Mouse (Mus musculus): ENCODE data around the gene Cfap61.

The Cfap61 gene

DNA sequence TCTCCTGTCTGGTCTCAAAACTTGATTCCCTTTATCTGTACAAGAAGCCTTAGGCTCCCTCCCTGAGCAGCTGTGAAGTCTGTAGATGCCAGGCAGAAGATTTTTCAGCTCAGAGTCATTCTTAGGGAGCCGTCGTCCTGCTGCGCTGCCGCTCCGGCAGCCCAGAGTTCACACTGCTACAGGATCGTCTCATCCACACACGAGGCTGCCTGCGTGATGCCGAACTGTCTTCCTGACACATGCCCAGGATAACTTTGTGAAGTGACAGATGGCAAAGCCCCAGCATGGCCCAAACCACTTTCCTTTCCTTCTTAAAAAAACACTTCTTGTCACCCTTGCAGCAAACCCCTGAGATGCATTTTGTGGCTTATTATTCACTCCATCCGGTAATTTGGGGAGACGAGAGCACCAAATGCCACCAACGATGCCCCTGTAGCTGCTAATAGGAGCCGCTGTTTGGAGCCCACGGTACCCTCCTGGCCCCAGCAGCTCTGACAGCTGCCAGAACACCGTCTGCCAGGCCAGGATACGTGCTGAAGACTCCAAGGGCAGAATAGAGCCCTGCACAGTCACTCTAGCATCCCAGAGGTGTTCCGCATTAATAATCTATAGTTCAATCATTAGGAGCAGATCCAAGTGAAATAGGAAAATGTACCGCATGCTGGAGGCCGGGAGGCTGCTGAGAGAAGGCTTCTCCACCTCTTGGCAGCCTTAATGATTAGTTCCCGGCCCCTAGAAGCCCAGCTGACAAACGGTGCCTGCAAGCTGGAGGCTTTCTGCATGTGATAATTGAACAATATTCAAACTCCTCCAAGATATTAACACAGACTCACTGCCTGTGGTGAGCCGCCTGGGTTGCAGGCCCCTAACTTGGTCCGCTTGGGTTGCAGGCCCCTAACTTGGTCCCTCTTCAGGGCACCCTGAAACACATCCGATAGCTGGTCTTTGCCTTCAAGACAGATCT lies 249.5 kb downstream of the Cfap61 start:
- in situ Hi-C loops (cut with MboI; ENCODE audit: low pct_unique_long_range_greater_than_20kb in 1 of 2, low sequenced_read_pairs in 2 of 2, unreplicated experiment in 1 of 2): no loop called here

- in situ Hi-C loops (cut with MboI; ENCODE audit: low pct_unique_long_range_greater_than_20kb in 1 of 2, low sequenced_read_pairs in 2 of 2, unreplicated experiment in 1 of 2): loop anchor here in 1 of 2 experiments (10.0 kb wide), 1 partner anchor 231 kb away; no protein-coding TSS in a partner anchor
Measured at GRCm38 (mm10) chr2:146196126-146196525, 261.5 kb downstream of the Cfap61 start.

GRCm38 (mm10) chr2:146197947-146198346 lies 263.4 kb downstream of the Cfap61 start:
- in situ Hi-C loops (cut with MboI; ENCODE audit: low pct_unique_long_range_greater_than_20kb in 1 of 2, low sequenced_read_pairs in 2 of 2, unreplicated experiment in 1 of 2): loop anchor here in 1 of 2 experiments (10.0 kb wide), 1 partner anchor 233 kb away; no protein-coding TSS in a partner anchor

GRCm38 (mm10) chr2:146210968-146211367 lies 276.4 kb downstream of the Cfap61 start:
- in situ Hi-C loops (cut with MboI; ENCODE audit: low pct_unique_long_range_greater_than_20kb in 1 of 2, low sequenced_read_pairs in 2 of 2, unreplicated experiment in 1 of 2): loop anchor here in 1 of 2 experiments (25.0 kb wide), 2 partner anchors 249 to 976 kb away; partner anchors contain the start of gene Nkx2-2

DNA sequence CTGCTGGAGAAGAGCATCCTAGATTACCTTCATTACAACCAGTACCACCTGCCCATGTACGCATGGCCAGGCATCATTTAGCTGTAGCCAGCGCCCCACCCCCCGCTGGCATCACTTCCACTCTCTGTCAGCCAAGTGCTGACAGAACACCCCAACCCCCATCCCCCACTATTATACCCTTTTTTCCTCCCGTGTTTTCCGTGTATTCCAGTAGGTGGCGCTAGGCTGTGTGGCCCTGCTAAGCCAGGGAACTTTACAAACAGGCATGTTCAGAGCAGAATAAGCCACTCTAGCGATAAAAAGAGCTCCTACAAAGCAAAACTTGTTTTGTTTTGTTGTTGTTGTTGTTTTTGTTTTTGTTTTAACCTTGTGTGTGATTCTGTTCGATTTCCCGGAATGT lies 280.1 kb downstream of the Cfap61 start:
- in situ Hi-C loops (cut with MboI; ENCODE audit: low pct_unique_long_range_greater_than_20kb in 1 of 2, low sequenced_read_pairs in 2 of 2, unreplicated experiment in 1 of 2): loop anchor here in 1 of 2 experiments (25.0 kb wide), 2 partner anchors 252 to 973 kb away; partner anchors contain the start of gene Nkx2-2

DNA sequence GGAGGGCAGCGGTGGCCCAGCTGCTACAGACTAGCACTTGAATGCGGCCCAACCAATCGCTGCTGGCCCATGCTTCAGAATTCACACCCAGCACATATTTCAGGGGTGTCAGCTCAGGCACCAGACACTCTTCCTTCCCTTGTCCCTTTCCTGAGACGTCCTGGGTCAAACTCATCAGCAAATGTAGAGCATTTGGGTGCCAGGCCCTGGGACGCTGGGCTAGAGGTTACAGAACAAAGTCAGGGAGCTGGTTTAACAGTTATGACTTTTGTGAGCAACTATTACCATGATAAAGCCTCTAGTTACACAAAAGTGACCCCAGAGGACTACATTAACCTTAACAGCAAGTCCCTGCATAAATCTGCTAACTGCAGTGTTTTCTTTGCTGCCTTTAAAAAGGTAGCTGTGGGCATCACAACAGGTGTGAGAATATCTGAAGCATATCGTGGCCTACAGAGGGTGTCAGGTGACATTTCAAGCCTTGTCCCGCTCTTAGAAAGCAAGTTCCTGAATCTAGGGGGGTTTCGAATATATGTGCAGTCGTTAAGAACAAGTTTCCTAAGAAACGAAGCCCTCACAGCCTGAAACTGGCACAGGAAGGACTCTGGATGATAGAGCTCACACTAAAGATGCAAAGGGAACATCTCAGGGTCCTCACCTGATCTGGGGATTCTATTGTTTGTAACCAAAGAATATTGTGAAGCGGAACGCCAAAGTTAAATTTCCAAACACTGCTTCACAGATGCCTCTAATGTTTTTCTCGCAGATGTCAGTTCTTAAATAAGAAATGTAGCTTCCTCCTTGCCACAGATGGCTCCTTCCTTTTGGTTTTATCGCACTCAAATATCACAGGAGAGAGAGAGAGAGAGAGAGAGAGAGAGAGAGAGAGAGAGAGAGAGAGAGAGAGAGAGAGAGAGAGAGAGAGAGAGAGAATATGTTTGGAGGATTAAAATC lies 281.8 kb downstream of the Cfap61 start:
- in situ Hi-C loops (cut with MboI; ENCODE audit: low pct_unique_long_range_greater_than_20kb in 1 of 2, low sequenced_read_pairs in 2 of 2, unreplicated experiment in 1 of 2): loop anchor here in 1 of 2 experiments (25.0 kb wide), 2 partner anchors 254 to 971 kb away; partner anchors contain the start of gene Nkx2-2

DNA sequence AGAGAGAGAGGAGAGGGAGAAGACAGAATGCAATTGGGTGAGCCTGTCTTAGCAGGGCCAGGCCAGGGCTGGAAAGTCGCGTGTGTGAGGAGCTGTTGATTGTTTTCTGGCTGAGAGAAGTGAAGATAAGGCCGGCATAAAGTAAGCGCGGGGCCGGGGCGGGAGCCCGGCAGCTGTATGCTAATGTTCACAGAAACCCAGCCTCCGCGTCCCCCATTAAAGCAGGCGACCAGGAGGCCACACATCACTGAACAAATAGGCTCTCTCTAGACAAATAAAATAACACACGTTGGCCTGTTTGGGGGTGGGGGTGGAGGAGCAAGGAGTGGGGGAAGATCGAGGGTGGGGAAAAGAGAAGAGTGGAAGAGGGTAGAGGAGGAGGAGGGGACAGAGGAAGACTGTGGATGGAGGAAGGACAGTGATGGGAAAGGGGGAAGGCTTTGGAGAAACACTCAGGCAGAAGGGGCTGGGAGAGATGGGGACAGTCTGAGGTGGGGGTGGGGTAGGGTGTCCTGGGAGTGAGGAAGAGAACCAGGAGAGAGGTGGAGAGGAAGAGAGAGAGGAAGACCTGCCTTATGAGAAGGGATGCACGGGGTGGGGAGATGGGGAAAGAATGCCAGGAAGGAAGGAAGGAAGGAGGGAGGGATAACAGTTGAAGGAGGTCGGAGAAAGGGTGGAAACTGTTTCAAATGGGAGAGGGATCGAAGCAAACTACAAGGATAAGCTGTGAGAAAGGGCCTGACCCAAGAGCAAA lies 282.8 kb downstream of the Cfap61 start:
- in situ Hi-C loops (cut with MboI; ENCODE audit: low pct_unique_long_range_greater_than_20kb in 1 of 2, low sequenced_read_pairs in 2 of 2, unreplicated experiment in 1 of 2): loop anchor here in 1 of 2 experiments (25.0 kb wide), 2 partner anchors 255 to 970 kb away; partner anchors contain the start of gene Nkx2-2

DNA sequence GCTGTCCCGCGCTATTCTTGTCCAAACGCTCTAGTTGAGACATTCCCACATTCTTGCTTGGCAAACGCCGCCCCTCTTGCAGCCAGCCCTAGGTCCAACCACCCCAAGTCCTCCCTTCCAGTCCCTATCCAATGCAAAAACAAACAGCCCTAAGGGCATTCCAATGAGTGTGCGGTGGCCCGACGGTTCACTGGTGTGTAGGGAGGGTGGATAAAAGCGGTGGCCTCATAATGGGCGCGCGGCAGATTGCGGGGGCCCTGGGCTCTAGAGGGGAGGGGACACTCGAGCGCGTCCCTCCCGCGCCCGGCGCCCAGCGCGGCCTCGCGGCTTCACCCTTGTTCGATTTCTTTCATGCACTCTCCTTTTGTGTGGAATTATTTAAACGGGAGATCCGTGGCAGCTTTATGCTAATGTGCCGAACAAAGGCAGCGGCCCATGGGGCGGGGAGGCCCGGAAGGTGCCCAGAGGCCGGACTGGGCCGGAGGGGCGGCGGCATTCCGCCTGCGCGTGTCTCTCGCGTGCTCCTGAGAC lies 283.6 kb downstream of the Cfap61 start:
- in situ Hi-C loops (cut with MboI; ENCODE audit: low pct_unique_long_range_greater_than_20kb in 1 of 2, low sequenced_read_pairs in 2 of 2, unreplicated experiment in 1 of 2): loop anchor here in 1 of 2 experiments (25.0 kb wide), 2 partner anchors 256 to 969 kb away; partner anchors contain the start of gene Nkx2-2

GRCm38 (mm10) chr2:146218881-146219535 lies 284.4 kb downstream of the Cfap61 start:
- in situ Hi-C loops (cut with MboI; ENCODE audit: low pct_unique_long_range_greater_than_20kb in 1 of 2, low sequenced_read_pairs in 2 of 2, unreplicated experiment in 1 of 2): loop anchor here in 1 of 2 experiments (25.0 kb wide), 2 partner anchors 257 to 968 kb away; partner anchors contain the start of gene Nkx2-2

DNA sequence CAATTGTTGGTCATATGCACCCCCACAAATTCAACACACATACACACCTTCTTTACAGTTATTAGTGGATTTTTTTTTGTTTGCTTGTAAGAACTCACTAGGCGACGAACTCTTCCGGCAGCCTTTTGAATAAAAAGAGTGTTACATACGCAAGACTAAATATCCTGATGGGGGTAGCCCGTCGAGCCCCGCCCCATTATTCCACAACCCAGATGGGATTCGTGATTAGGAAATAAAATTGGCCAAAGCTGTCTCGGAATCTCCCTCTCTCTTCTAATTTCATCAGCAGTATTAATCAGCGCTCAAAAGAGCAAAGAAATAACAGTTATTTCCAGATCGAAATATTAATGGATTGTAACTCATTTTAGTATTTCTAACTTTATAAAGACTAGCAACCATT lies 285.2 kb downstream of the Cfap61 start:
- in situ Hi-C loops (cut with MboI; ENCODE audit: low pct_unique_long_range_greater_than_20kb in 1 of 2, low sequenced_read_pairs in 2 of 2, unreplicated experiment in 1 of 2): loop anchor here in 1 of 2 experiments (25.0 kb wide), 2 partner anchors 257 to 968 kb away; partner anchors contain the start of gene Nkx2-2

- in situ Hi-C loops (cut with MboI; ENCODE audit: low pct_unique_long_range_greater_than_20kb in 1 of 2, low sequenced_read_pairs in 2 of 2, unreplicated experiment in 1 of 2): loop anchor here in 1 of 2 experiments (25.0 kb wide), 2 partner anchors 258 to 967 kb away; partner anchors contain the start of gene Nkx2-2
Measured at GRCm38 (mm10) chr2:146220591-146221075, 286.0 kb downstream of the Cfap61 start.

DNA sequence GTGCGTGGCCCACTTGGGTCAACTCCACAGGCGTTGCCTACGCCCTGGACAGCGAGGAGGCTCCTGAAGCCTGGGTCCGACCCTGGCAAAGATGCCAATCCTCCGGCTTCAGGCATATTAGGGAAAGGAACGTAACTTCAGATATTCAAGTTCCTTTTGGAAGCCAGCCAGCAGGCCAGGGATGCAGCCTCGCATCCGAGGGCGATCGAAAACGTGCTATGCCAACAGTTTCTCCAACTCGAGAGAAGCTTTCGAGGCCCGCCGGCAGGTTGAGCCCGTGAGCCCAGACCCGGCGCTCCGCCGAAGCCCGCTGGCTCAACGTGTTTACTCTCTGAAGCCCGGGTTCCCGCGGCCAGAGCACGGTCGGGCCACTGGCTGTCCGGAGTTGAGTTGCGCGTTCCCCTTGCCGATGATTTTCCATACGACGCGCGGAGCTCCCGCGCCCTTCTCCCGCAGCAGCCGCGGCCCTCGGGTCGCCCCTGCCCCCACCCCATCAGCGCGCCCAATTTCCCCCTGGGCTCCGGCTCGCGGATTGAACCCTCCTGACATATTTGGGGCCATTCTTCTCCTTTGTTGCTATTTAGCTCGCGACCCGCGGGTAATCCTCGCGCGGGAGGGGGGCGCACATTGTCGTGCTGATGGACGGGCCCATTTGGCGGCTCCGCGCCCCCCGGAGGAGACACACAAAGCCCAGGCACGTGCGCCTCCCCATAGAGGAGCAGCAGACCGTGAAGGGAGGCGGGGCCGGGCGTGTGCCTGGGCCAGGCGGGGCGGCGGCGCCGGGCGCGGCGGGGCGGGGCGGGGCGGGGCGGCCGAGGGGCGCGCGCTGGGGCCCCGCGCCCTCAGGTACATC lies 286.7 kb downstream of the Cfap61 start, which contains the start of gene Insm1:
Gene Insm1, plus strand, starts transcription at position 846 of the 853 bp plus-strand sequence.
- in situ Hi-C loops (cut with MboI; ENCODE audit: low pct_unique_long_range_greater_than_20kb in 1 of 2, low sequenced_read_pairs in 2 of 2, unreplicated experiment in 1 of 2): loop anchor here in 1 of 2 experiments (25.0 kb wide), 2 partner anchors 259 to 966 kb away; partner anchors contain the start of gene Nkx2-2

- in situ Hi-C loops (cut with MboI; ENCODE audit: low pct_unique_long_range_greater_than_20kb in 1 of 2, low sequenced_read_pairs in 2 of 2, unreplicated experiment in 1 of 2): loop anchor here in 1 of 2 experiments (25.0 kb wide), 2 partner anchors 260 to 965 kb away; partner anchors contain the start of gene Nkx2-2
Measured at GRCm38 (mm10) chr2:146221929-146222278, 287.3 kb downstream of the Cfap61 start.

- in situ Hi-C loops (cut with MboI; ENCODE audit: low pct_unique_long_range_greater_than_20kb in 1 of 2, low sequenced_read_pairs in 2 of 2, unreplicated experiment in 1 of 2): loop anchor here in 1 of 2 experiments (25.0 kb wide), 2 partner anchors 260 to 965 kb away; partner anchors contain the start of gene Nkx2-2
Measured at GRCm38 (mm10) chr2:146222279-146223175, 287.9 kb downstream of the Cfap61 start.
